Mouse (Mus musculus) heart, embryonic 11.5 days (tissue): ENCODE results near the gene Klf16. TPM values are rescaled to one million over a fixed set of nuclear protein-coding genes. Genes with fewer than 3 reads are reported as not detected.

Experiments used
- ATAC-seq: fragments of 200-750 bp; cut with Nextera tagmentation; replicated peaks from 2 replicates; pipeline ENCODE4 v1.8.0; 2017; ENCODE audit warnings: moderate library complexity; ENCODE audit not compliant: insufficient number of reproducible peaks, low FRiP score, low TSS enrichment
- H3K27ac ChIP-seq: fragments of 300-500 bp; sonication (generic); 2 replicates; pipeline ENCODE4 v1.5.1; 2014; ENCODE audit warnings: mild to moderate bottlenecking, low read depth, low read length
- H3K27me3 ChIP-seq: fragments of 300-500 bp; sonication (generic); 2 replicates; pipeline ENCODE4 v1.6.1; 2014; ENCODE audit warnings: mild to moderate bottlenecking, low read length, mixed read lengths; ENCODE audit not compliant: control insufficient read depth, insufficient read depth
- H3K36me3 ChIP-seq: fragments of 300-500 bp; sonication (generic); 2 replicates; pipeline ENCODE4 v1.6.1; 2014; ENCODE audit warnings: mild to moderate bottlenecking, low read length, moderate library complexity, mixed read lengths; ENCODE audit not compliant: control insufficient read depth, insufficient read depth
- H3K4me1 ChIP-seq: fragments of 300-500 bp; sonication (generic); 2 replicates; pipeline ENCODE4 v1.6.1; 2014; ENCODE audit warnings: low read length; ENCODE audit not compliant: control insufficient read depth, insufficient read depth
- H3K4me2 ChIP-seq: fragments of 300-500 bp; sonication (generic); 2 replicates; pipeline ENCODE4 v1.6.1; 2014; ENCODE audit warnings: mild to moderate bottlenecking, moderate library complexity
- H3K4me3 ChIP-seq: fragments of 300-500 bp; sonication (generic); 2 replicates; pipeline ENCODE4 v1.5.1; 2014; ENCODE audit warnings: low read depth, low read length
- H3K9ac ChIP-seq: fragments of 300-500 bp; sonication (generic); 2 replicates; pipeline ENCODE4 v1.6.1; 2014; ENCODE audit warnings: mild to moderate bottlenecking, low read depth, low read length, moderate library complexity
- H3K9me3 ChIP-seq: fragments of 300-500 bp; sonication (generic); replicated peaks from 2 replicates; pipeline ENCODE4 v1.6.1; 2016; ENCODE audit warnings: low read length; ENCODE audit not compliant: control insufficient read depth
- WGBS: fragments of 180-500 bp; shearing (Covaris S2); extraction: QIAGEN DNeasy Blood & Tissue Kit; methylation state at CpG from one replicate; pipeline ENCODE4 v1.1.7; 2014; ENCODE audit not compliant: insufficient replicate concordance; 5-methylcytosine and 5-hydroxymethylcytosine counted together
- polyA plus RNA-seq: library from polyadenylated mRNA; unstranded; fragments of >200 nt; fragmentation: Nextera tagmentation; extraction: Ambion mirVana; gene quantifications from 2 replicates; pipeline ENCODE4 v1.2.1, GENCODE M21; 2014

The Klf16 gene
- polyA plus RNA-seq, 1 experiment from 2014 or later = 5.5 TPM

DNA sequence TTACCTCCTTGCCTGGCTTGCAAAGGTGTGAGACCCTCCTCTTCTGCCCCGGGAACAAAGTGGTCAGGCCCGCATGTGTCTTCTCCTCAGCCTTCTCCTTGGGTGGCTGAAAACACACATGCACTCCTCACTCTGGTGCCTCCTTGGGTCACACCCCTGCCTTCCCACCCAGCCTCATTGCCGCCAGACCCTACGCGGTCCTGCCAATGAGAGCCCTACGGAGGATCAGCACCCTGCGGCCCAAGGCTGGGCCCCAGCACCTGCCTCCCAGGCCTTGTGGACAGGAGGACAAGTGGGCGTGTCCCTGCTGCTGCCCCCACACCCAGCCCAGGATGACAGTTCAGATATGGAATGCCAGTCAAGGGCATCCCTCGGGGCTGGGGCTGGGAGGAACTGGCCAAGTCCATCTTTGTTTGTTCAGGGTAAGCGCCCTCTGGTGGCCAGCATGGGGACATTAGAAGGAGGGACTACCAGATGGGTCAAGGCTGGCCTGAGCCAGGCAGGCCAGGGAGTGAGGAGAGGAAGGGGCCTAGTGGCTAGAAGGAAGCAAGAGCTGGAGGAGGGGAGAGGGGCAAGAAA lies 28.6 kb downstream of the Klf16 start:
- H3K36me3 ChIP-seq = peaks cover 26% of the 10 kb centered on the region
- no peaks in the 10 kb centered on the region for H3K9me3 ChIP-seq
- 70% methylated on average over 10 of the region's 10 CpGs for WGBS
- no peak overlapping the region for H3K9ac ChIP-seq
- no peak overlapping the region for H3K4me2 ChIP-seq
- H3K4me3 ChIP-seq = no peak overlapping the region
- H3K4me1 ChIP-seq = peaks cover 10% of the 10 kb centered on the region
- H3K27ac ChIP-seq = no peak overlapping the region
- peak; percentile 7; the same call in 1 of the 2 replicates for ATAC-seq
- no peaks in the 10 kb centered on the region for H3K27me3 ChIP-seq

DNA sequence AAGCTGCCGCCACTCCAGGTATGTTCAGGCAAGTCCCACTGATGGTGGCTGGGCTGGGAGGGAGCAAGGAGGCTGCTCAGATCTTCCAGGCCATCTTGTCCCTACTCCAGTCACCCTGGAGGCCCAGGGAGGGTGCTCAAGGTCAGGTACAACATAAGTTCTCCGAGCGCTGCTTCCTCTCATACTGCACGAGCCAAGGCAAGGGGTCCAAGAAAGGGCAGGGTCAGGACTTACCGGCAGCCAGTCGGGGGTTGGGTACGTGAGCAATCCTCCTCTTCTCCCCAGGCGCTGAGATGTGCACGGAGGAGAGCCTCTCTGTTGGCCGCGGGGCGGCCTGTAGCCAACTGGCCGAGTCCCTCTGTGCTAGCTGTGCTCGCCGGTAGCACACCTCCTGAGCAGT lies 29.6 kb downstream of the Klf16 start:
- Histone ChIP-seq H3K4me1 (peaks cover 6% of the 10 kb centered on the region; the same call in 1 of the 2 replicates), H3K27ac (no peak overlapping the region), H3K27me3 (no peaks in the 10 kb centered on the region), H3K9ac (no peak overlapping the region), H3K36me3 (peaks cover 29% of the 10 kb centered on the region), H3K9me3 (no peaks in the 10 kb centered on the region), H3K4me2 (no peak overlapping the region), H3K4me3 (no peak overlapping the region)
- no peak for ATAC-seq
- WGBS = 87% methylated on average over 15 of the region's 15 CpGs

DNA sequence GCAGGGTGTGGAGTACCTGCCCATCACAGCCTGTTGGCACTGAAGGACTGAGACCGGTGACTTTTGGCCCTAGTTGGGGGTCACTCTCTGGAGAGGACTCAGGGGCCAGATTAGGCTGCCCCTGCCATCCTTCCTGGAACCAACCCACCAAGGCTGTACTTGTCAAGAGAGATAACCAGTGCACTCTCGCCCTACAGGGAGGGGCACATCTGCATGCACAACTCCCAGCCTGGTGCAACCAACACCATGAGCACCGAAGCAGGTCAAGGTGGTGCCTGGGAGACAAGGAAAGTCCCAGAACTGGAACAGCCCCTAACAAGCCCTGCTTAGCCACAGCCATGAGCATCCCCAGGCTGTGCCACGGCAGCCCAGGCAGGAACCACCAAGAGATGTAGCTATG lies 30.2 kb downstream of the Klf16 start:
- 91% methylated on average over 4 of the region's 4 CpGs for WGBS
- H3K4me2 ChIP-seq = no peak overlapping the region
- H3K4me3 ChIP-seq = no peak overlapping the region
- H3K27ac ChIP-seq = no peak overlapping the region
- no peaks in the 10 kb centered on the region for H3K27me3 ChIP-seq
- ATAC-seq = no peak
- peaks cover 6% of the 10 kb centered on the region; the same call in 1 of the 2 replicates for H3K4me1 ChIP-seq
- H3K36me3 ChIP-seq = peaks cover 35% of the 10 kb centered on the region
- no peak overlapping the region for H3K9ac ChIP-seq
- H3K9me3 ChIP-seq = no peaks in the 10 kb centered on the region

DNA sequence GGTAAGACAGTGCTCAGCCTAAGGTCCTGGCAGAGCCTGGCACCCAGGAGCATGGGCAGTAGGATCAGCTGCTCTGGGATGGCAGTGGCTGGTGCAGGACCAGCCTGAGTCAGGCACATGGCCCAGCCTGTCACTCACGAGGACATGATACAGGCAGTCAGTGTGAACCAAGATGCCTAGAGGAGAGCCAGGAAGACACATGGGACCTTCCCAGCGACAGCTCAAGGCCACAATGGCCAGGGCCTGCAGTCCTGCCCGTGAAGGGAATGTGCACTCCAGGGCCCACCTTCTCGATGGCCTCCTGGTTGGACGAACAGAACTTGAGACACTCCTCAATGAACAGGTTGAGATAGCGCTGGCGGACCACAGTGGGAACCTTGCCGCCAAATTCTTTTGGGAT lies 31.5 kb downstream of the Klf16 start:
- H3K36me3 ChIP-seq = peaks cover 36% of the 10 kb centered on the region
- WGBS = 82% methylated on average over 8 of the region's 8 CpGs
- no peak for ATAC-seq
- H3K27me3 ChIP-seq = no peaks in the 10 kb centered on the region
- H3K4me3 ChIP-seq = no peak overlapping the region
- H3K9ac ChIP-seq = no peak overlapping the region
- H3K4me1 ChIP-seq = peaks cover 6% of the 10 kb centered on the region; the same call in 1 of the 2 replicates
- no peaks in the 10 kb centered on the region for H3K9me3 ChIP-seq
- no peak overlapping the region for H3K4me2 ChIP-seq
- H3K27ac ChIP-seq = no peak overlapping the region

DNA sequence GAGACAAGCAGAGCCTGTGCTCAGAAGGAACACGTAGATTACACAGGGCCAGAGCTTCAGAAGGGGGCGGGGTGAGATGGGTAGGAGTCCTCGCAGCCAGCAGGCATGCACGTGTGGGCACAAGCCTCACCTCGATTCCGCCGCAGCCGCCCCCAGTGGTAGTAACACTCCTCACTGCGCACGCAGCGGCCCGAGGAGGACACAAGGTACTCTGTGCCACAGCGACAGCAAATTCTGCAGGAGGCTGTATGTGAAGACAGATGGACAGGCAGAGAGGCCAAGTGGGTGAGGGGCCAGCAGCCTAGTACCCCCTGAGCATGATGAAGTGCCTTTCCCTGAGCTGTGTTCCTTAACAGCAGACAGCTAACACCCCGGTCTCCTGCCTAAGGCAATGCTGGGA lies 33.2 kb downstream of the Klf16 start:
- Histone ChIP-seq H3K4me3 (no peak overlapping the region), H3K9me3 (no peaks in the 10 kb centered on the region), H3K27ac (no peak overlapping the region), H3K9ac (no peak overlapping the region), H3K4me2 (no peak overlapping the region), H3K4me1 (peaks cover 6% of the 10 kb centered on the region; the same call in 1 of the 2 replicates), H3K27me3 (0 out of 2 replicates have a peak, but pooled peaks cover under 1% of the 10 kb centered on the region), H3K36me3 (peaks cover 25% of the 10 kb centered on the region)
- ATAC-seq = no peak
- WGBS = 92% methylated on average over 14 of the region's 14 CpGs

DNA sequence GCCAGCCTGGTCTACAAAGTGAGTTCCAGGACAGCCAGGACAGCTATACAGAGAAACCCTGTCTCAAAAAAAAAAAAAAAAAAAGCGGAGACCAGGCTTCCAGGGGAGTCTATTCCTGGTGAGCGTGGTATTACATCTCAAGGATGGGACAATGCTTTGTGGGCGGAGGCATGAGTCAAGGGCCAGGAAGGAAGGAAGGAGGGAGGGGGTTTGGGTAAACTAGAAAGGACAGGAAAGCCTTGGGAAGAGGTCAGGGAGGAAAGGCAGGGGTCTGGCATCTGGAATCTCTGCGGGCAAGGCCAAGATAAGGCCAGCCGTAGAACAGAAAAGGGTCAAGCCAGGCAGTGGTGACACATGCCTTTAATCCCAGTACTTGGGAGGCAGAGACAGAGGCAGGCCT lies 37.6 kb downstream of the Klf16 start:
- 11% methylated on average over 5 of the region's 5 CpGs for WGBS
- H3K36me3 ChIP-seq = peaks cover 15% of the 10 kb centered on the region
- no peak overlapping the region for H3K4me3 ChIP-seq
- 0 out of 2 replicates have a peak, but pooled peaks have one; percentile 8 for ATAC-seq
- H3K9me3 ChIP-seq = no peaks in the 10 kb centered on the region
- peaks cover 25% of the 10 kb centered on the region for H3K27me3 ChIP-seq
- peaks cover 5% of the 10 kb centered on the region; the same call in 1 of the 2 replicates for H3K4me1 ChIP-seq
- no peak overlapping the region for H3K9ac ChIP-seq
- H3K27ac ChIP-seq = no peak overlapping the region
- H3K4me2 ChIP-seq = peak overlapping the region; percentile 59; the same call in 1 of the 2 replicates

DNA sequence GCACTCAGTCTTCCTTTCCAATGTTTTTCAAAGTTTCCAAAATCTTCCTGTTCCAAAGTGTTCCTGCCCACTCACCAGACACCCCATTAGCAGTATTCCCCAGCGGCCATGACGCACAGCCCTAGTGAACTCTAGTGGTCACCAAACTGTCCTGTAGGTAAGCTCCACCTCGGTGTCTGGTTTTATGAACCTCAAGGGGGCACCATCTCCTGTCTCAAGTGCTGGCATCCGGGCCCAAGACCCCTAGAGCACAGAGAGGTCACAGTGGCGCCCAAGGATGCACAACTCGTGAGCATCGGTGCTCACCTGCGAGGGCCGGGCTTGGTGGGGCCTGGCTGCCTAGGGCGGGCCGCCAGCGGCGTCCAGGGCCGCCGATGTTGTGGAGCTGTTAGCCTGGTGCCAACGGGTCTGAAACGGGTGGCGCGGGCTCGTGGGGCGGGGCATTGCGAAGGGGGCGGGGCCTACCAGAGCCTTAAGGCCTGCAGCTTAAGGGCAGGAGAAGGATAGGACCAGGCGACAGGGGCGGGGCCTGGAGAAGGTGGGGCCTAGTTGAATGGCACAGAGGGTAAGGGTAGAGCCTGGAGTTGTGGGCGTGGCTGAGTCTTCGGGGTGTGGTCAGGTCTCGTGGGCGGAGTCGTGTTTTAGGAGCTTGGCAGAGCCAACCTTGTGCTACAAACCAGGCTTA lies 38.3 kb downstream of the Klf16 start, which contains the start of gene Atp8b3:
TSS of gene Atp8b3 (minus strand) at position 415 of the 685 bp plus-strand sequence.
- Histone ChIP-seq H3K27me3 (peaks cover 26% of the 10 kb centered on the region), H3K4me3 (peak within 1 kb of the TSS; percentile 29), H3K9me3 (no peaks in the 10 kb centered on the region), H3K27ac (no peak within 1 kb of the TSS), H3K4me1 (peaks cover 5% of the 10 kb centered on the region; the same call in 1 of the 2 replicates), H3K4me2 (peak within 1 kb of the TSS; percentile 59), H3K36me3 (peaks cover 13% of the 10 kb centered on the region), H3K9ac (peak within 1 kb of the TSS; percentile 23; the same call in 1 of the 2 replicates)
- peak; percentile 80 for ATAC-seq
- 2% methylated on average over 30 of the region's 30 CpGs for whole genome bisulfite sequencing

DNA sequence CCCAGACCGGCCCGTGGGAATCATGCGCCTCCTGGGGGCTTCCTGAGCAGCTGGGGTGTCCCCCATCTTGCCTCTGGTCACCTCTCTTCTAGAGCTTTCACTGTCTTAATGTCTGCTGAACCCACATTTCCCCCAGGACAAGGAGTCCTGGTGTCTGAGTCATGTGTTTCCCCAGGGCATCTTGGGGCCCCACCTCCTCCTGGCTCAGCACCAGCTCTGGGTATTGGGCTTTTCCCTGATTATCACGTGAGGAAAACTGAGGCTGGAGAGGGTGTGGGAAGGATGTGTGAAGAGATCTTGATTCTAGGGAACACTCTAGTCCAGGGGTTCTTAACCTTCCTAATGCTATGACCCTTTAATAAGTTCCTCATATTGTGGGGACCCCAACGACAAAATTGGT lies 38.9 kb downstream of the Klf16 start:
- 53% methylated on average over 5 of the region's 5 CpGs for WGBS
- H3K4me2 ChIP-seq = no peak overlapping the region
- peaks cover 9% of the 10 kb centered on the region for H3K36me3 ChIP-seq
- ATAC-seq = no peak
- H3K4me1 ChIP-seq = peaks cover 5% of the 10 kb centered on the region; the same call in 1 of the 2 replicates
- H3K27me3 ChIP-seq = peaks cover 26% of the 10 kb centered on the region
- H3K9ac ChIP-seq = no peak overlapping the region
- H3K4me3 ChIP-seq = no peak overlapping the region
- H3K27ac ChIP-seq = no peak overlapping the region
- no peaks in the 10 kb centered on the region for H3K9me3 ChIP-seq
